Mouse (Mus musculus): ENCODE measurements at regions not wholly inside any gene's neighbourhood (a gene's known extent, or its start where the extent isn't known, plus 50 kb on each side); places are given as distances from the start of the nearest gene placed in this dataset.

DNA sequence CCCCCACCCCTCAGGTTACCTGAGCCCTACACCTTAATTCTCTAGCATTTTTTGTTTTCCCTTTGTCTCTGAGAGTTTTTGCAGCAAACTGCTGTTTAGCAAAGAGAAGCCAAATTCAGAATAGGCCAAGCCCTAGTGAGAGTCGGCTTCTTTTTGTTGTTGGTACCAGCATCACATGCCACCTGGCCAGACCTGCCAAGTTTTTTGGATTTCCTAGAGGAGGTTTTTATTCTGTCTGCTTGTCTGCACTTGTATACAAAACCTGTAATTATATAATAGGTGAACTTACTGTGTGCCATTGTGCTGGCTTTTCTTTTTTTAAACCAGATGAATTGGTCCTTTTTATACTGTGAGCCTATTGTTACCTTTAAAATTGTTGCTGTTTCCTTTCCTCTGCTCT lies 213.1 kb upstream of the Gm765 start:
- Histone ChIP-seq H3K27me3 (replicated peaks) (no peaks in the 10 kb centered on the region), H3K4me3 (replicated peaks in 1 of 3; ENCODE audit: low read depth in 2 of 3, low read length in 2 of 3, poor library complexity in 1 of 3) (no peak overlapping the region), H3K36me3 (replicated peaks in 1 of 2; ENCODE audit: control insufficient read depth in 1 of 2, insufficient read depth in 1 of 2, low read length in 1 of 2) (no peaks in the 10 kb centered on the region), H3K9ac (ENCODE audit: insufficient read depth, low read depth) (no peak overlapping the region), H3K4me2 (ENCODE audit: insufficient read depth, low read depth, poor library complexity, severe bottlenecking) (no peak overlapping the region), H3K79me2 (replicated peaks; ENCODE audit: control insufficient read depth, extremely low read depth, insufficient read depth, poor library complexity, severe bottlenecking) (no peaks in the 10 kb centered on the region), H3K4me1 (ENCODE audit: control insufficient read depth in 1 of 2, insufficient read depth in 2 of 2) (no peaks in the 10 kb centered on the region), H3K9me3 (replicated peaks; ENCODE audit: low read length) (no peaks in the 10 kb centered on the region), H3K27ac (ENCODE audit: insufficient read depth, low read depth) (no peak overlapping the region)
- TF ChIP-seq RCOR1 (conservative IDR thresholded peaks at IDR 0.05; ENCODE audit: low read depth, low read length), result no peak
- TF ChIP-seq GABPA (IDR thresholded peaks at IDR 0.05; ENCODE audit: insufficient replicate concordance, low read depth, low read length), result no peak
- TF ChIP-seq HCFC1 (IDR thresholded peaks at IDR 0.05; ENCODE audit: low read depth, low read length), result no peak
- TF ChIP-seq KAT2A (IDR thresholded peaks at IDR 0.05; ENCODE audit: insufficient replicate concordance, low read length), result no peak
- TF ChIP-seq ETS1 (conservative IDR thresholded peaks at IDR 0.05; ENCODE audit: low read depth, low read length), result no peak
- no peak for TF ChIP-seq USF2 (conservative IDR thresholded peaks at IDR 0.05; ENCODE audit: low read depth, low read length)
- no peak for TF ChIP-seq TCF12 (IDR thresholded peaks at IDR 0.05; ENCODE audit: low read depth, low read length)
- no peak for TF ChIP-seq UBTF (IDR thresholded peaks at IDR 0.05; ENCODE audit: low read depth, low read length)
- in situ Hi-C loops (cut with MboI; ENCODE audit: low pct_ligation_motif_present, low pct_unique_long_range_greater_than_20kb, low sequenced_read_pairs) (no loop called here), dilution Hi-C loops (cut with MboI; ENCODE audit: extremely low pct_ligation_motif_present, extremely low pct_unique_long_range_greater_than_20kb, low sequenced_read_pairs) (no loop called here)
- no peak for DNase-seq (ENCODE audit: extremely low read depth)

DNA sequence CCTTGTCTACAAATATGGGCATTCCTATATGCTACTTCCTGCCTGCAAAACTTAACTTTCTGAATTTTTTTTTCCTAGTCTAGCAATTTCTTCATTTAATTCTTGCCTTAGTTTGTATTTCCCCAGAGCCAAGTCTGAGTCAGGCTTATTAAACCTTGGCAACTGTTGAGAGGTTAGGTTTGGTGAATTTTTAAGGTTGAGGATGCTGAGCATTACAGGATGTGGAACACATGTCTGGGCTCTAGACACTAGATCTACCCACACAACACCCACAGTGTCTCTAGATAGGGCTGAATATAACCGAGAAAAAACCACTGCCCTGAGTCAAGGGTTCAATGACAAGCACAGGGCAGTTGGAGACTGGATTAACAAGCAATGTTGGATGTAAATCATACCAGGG lies 211.4 kb upstream of the Gm765 start:
- Histone ChIP-seq H3K4me2 (ENCODE audit: insufficient read depth, low read depth, poor library complexity, severe bottlenecking) (no peak overlapping the region), H3K36me3 (replicated peaks in 1 of 2; ENCODE audit: control insufficient read depth in 1 of 2, insufficient read depth in 1 of 2, low read length in 1 of 2) (no peaks in the 10 kb centered on the region), H3K9me3 (replicated peaks; ENCODE audit: low read length) (no peaks in the 10 kb centered on the region), H3K4me1 (ENCODE audit: control insufficient read depth in 1 of 2, insufficient read depth in 2 of 2) (no peaks in the 10 kb centered on the region), H3K79me2 (replicated peaks; ENCODE audit: control insufficient read depth, extremely low read depth, insufficient read depth, poor library complexity, severe bottlenecking) (no peaks in the 10 kb centered on the region), H3K4me3 (replicated peaks in 1 of 3; ENCODE audit: low read depth in 2 of 3, low read length in 2 of 3, poor library complexity in 1 of 3) (no peak overlapping the region), H3K9ac (ENCODE audit: insufficient read depth, low read depth) (no peak overlapping the region), H3K27me3 (replicated peaks) (no peaks in the 10 kb centered on the region), H3K27ac (ENCODE audit: insufficient read depth, low read depth) (no peak overlapping the region)
- TF ChIP-seq SIN3A (IDR thresholded peaks at IDR 0.05; ENCODE audit: low read length) (no peak), NELFE (IDR thresholded peaks at IDR 0.05; ENCODE audit: low read depth, low read length) (no peak), HCFC1 (IDR thresholded peaks at IDR 0.05; ENCODE audit: low read depth, low read length) (no peak), EP300 (IDR thresholded peaks at IDR 0.05; ENCODE audit: low read length) (no peak), RAD21 (IDR thresholded peaks at IDR 0.05; ENCODE audit: low read depth, low read length) (no peak), MAX (IDR thresholded peaks at IDR 0.05; ENCODE audit: low read length) (no peak), CHD2 (IDR thresholded peaks at IDR 0.05; ENCODE audit: low read length) (no peak), ZKSCAN1 (IDR thresholded peaks at IDR 0.05; ENCODE audit: borderline replicate concordance, low read depth, low read length) (no peak), USF2 (conservative IDR thresholded peaks at IDR 0.05; ENCODE audit: low read depth, low read length) (no peak), TCF12 (IDR thresholded peaks at IDR 0.05; ENCODE audit: low read depth, low read length) (no peak), IRF4 (IDR thresholded peaks at IDR 0.05; ENCODE audit: low read depth, low read length) (no peak), E2F4 (IDR thresholded peaks at IDR 0.05; ENCODE audit: insufficient replicate concordance, low read depth, low read length) (no peak), ETS1 (conservative IDR thresholded peaks at IDR 0.05; ENCODE audit: low read depth, low read length) (no peak)
- dilution Hi-C loops (cut with MboI; ENCODE audit: extremely low pct_ligation_motif_present, extremely low pct_unique_long_range_greater_than_20kb, low sequenced_read_pairs) (no loop called here), in situ Hi-C loops (cut with MboI; ENCODE audit: low pct_ligation_motif_present, low pct_unique_long_range_greater_than_20kb, low sequenced_read_pairs) (no loop called here)
- no peak for DNase-seq (ENCODE audit: extremely low read depth)

All from CH12.LX (cell line).